Mouse (Mus musculus): Measurements from ENCODE around the gene Pou2f1.

DNA sequence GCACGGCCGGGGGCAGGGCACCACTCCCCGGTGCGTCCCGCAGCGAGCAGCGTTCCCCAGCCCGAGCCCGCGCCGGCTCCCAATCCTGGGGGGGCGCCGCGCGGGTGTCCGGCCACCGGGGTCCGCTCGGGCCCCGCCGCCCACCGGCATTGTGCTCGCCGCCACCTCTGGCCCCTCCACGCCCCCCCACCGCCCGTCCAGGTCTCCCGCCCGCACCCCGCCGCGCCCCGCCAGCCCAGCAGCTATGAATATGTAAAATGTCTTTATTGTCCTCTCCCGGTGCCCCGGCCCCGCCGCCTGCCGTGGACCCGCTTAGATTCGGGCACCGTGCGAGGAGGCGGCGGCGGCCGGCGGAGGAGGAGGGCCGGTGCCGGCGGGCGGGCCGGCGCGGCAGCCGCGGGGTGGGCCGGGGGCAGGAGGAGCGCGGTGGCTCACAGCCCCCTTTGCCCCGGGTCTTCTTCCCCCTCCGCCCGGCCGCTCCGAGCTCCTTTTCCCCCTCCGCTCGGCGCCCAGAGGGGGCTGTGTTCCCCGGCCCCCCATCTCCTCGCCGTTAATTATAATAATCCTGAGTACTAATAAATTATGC lies 481 bp downstream of the Pou2f1 start:
- no peak for TF ChIP-seq CTCF (IDR thresholded peaks at IDR 0.05; ENCODE audit: low read depth, low read length)
- no peak for TF ChIP-seq TAL1 (conservative IDR thresholded peaks at IDR 0.05; ENCODE audit: low read depth, low read length)
- no peak for TF ChIP-seq GATA2 (IDR thresholded peaks at IDR 0.05; ENCODE audit: borderline replicate concordance, low read depth, low read length)
- no peak for TF ChIP-seq GATA1 (IDR thresholded peaks at IDR 0.05; ENCODE audit: borderline replicate concordance, low read length)
